Mouse (Mus musculus) megakaryocyte, embryonic 14.5 days (primary cell): ENCODE measurements at regions not wholly inside any gene's neighbourhood (a gene's known extent, or its start where the extent isn't known, plus 50 kb on each side); places are given as distances from the start of the nearest gene placed in this dataset.

Experiments
- FLI1 ChIP-seq: IDR thresholded peaks from 2 replicates; pipeline ENCODE4 v1.6.1; 2012; ENCODE audit warnings: low read length, inconsistent platforms, mixed read lengths
- GATA1 ChIP-seq: IDR thresholded peaks from 3 replicates; pipeline ENCODE4 v1.6.1; 2012; ENCODE audit warnings: mixed read lengths, low read length, inconsistent platforms, borderline replicate concordance

DNA sequence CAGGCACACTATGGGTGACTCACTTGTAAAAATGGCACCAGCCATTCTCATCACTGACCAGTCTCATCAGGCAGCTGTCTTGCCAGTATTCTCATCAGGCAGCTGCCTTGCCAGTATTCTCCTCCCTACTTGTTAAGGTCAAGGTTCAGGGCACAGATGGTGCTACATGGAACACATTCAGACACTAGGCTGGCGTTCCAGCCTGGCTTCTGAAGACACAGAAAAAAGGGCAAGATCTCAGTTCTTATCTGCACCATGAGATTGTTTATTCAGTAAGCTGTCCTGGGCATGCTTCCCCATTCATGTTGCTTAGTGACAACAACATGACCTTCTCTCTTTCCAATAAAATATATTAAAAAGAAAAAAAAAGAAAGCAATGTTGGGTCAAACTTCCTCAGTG is 90.7 kb upstream of the Itgb1 start:
- TF ChIP-seq GATA1 (no peak), FLI1 (no peak)
